Mouse (Mus musculus): Measurements from ENCODE around the gene Col17a1.

- TF ChIP-seq CTCF (IDR thresholded peaks at IDR 0.05; ENCODE audit: low read depth), result no peak
- no peak for TF ChIP-seq EP300 (IDR thresholded peaks at IDR 0.05; ENCODE audit: low read depth)
These were observed 38.8 kb upstream of the Col17a1 start for GRCm38 (mm10) chr19:47730691-47731070.

Data from liver, embryonic 14.5 days (tissue).